Mouse (Mus musculus): ENCODE results near the gene Spata21.

DNA sequence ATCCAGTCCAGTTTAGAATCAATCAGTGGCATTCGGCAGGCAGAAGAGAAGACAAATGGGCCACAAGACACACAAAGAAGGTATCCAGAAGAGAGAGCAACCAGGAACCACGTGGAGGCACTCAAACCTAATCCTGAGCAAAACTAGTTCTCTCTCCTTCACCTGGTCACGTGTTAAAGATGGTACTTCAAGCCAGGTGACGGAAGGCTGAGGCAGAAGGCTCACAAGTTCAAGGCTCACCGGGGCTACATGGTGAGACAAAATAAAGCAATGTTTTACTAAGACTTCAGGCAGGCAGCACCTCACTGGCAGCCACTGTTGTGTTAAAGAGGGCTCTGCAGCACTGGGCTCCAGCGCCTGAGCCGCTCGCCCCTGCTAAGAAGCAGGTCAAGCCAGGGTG is 44.1 kb downstream of the Spata21 start:
- TF ChIP-seq CTCF (IDR thresholded peaks at IDR 0.05; ENCODE audit: borderline replicate concordance, insufficient read depth, low read length): no peak
- TF ChIP-seq POLR2A (IDR thresholded peaks at IDR 0.05; ENCODE audit: low read depth, low read length): no peak

Data from embryonic fibroblast, embryonic 13.5 days (primary cell).